Mouse (Mus musculus): ENCODE data around the gene Tom1l1.

GRCm38 (mm10) chr11:90627751-90628150 lies 60.4 kb downstream of the Tom1l1 start:
- TF ChIP-seq CTCF (IDR thresholded peaks at IDR 0.05; ENCODE audit: borderline replicate concordance, control insufficient read depth, extremely low read depth, insufficient read depth, low read length, poor library complexity), result no peak
- no peak for TF ChIP-seq POLR2A (IDR thresholded peaks at IDR 0.05; ENCODE audit: control insufficient read depth, extremely low read depth, insufficient read depth, low read length, poor library complexity)
